Mouse (Mus musculus) hindbrain, embryonic 11.5 days (tissue): ENCODE measurements around the gene Kcnq1. TPM values are rescaled to one million over a fixed set of nuclear protein-coding genes. Genes with fewer than 3 reads are reported as not detected.
A peak's percentile ranks its signal among the peaks of the same experiment; 100 is the strongest.

Experiments
- ATAC-seq: fragments of 200-750 bp; cut with Nextera tagmentation; 2 replicates; pipeline ENCODE4 v1.8.0; 2017; ENCODE audit warnings: mild to moderate bottlenecking, moderate TSS enrichment, moderate library complexity; ENCODE audit not compliant: low FRiP score
- DNase-seq: peaks from one replicate; pipeline ENCODE4 v3.0.0-alpha.2; 2015; ENCODE audit warnings: low spot score
- H3K27ac ChIP-seq: fragments of 300-500 bp; sonication (generic); 2 replicates; pipeline ENCODE4 v1.5.1; 2014; ENCODE audit warnings: mild to moderate bottlenecking, low read depth, low read length
- H3K27me3 ChIP-seq: fragments of 300-500 bp; sonication (generic); 2 replicates; pipeline ENCODE4 v1.6.1; 2014; ENCODE audit warnings: mild to moderate bottlenecking, low read length, moderate library complexity, mixed read lengths; ENCODE audit not compliant: control insufficient read depth, insufficient read depth
- H3K36me3 ChIP-seq: fragments of 300-500 bp; sonication (generic); 2 replicates; pipeline ENCODE4 v1.6.1; 2014; ENCODE audit warnings: mild to moderate bottlenecking, low read length, moderate library complexity, mixed read lengths; ENCODE audit not compliant: control insufficient read depth, insufficient read depth
- H3K4me1 ChIP-seq: fragments of 300-500 bp; sonication (generic); replicated peaks from 2 replicates; pipeline ENCODE4 v1.6.1; 2014; ENCODE audit warnings: low read length, mixed read lengths; ENCODE audit not compliant: control insufficient read depth, insufficient read depth
- H3K4me2 ChIP-seq: fragments of 300-500 bp; sonication (generic); replicated peaks from 2 replicates; pipeline ENCODE4 v1.6.1; 2014; ENCODE audit warnings: mild to moderate bottlenecking, low read depth, low read length
- H3K4me3 ChIP-seq: fragments of 300-500 bp; sonication (generic); 2 replicates; pipeline ENCODE4 v1.5.1; 2014; ENCODE audit warnings: low read depth, low read length
- H3K9ac ChIP-seq: fragments of 300-500 bp; sonication (generic); 2 replicates; pipeline ENCODE4 v1.6.1; 2014; ENCODE audit warnings: low read depth, low read length
- H3K9me3 ChIP-seq: fragments of 300-500 bp; sonication (generic); 2 replicates; pipeline ENCODE4 v1.6.1; 2016; ENCODE audit warnings: low read length; ENCODE audit not compliant: control insufficient read depth
- WGBS: fragments of 180-500 bp; shearing (Covaris S2); extraction: QIAGEN DNeasy Blood & Tissue Kit; methylation state at CpG from one replicate; pipeline ENCODE4 v1.1.7; 2014; 5-methylcytosine and 5-hydroxymethylcytosine counted together
- polyA plus RNA-seq: library from polyadenylated mRNA; unstranded; fragments of >200 nt; fragmentation: Nextera tagmentation; extraction: Ambion mirVana; gene quantifications from 2 replicates; pipeline ENCODE4 v1.2.1, GENCODE M21; 2014

Kcnq1 gene
- polyA plus RNA-seq, 1 experiment from 2014 or later = 1.7 TPM

DNA sequence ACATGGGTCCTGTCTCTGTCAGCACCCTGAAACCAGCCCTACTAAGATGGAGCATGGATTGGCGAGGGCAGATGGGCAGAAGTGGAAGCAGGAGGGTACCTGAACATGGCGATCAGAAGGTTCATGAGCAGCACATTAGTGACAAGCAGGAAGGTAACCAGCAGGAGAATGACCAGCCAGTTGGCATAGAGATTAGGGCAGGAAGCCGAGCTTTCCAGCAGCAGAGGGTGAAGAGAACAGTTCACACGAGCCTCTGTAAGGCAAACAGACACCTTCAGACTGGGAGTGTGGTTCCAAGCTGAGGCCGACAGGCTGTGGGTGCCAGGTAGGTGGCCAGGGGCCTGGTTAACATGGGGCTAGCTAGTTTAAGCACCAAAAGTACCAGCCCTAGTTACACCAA, 30.8 kb upstream of the Kcnq1 start:
- H3K27ac ChIP-seq = no peak overlapping the region
- H3K4me1 ChIP-seq = peaks cover 4% of the 10 kb centered on the region
- H3K9me3 ChIP-seq = no peaks in the 10 kb centered on the region
- H3K4me2 ChIP-seq = no peak overlapping the region
- no peaks in the 10 kb centered on the region for H3K27me3 ChIP-seq
- ATAC-seq (no peak), DNase-seq (no peak)
- no peak overlapping the region for H3K9ac ChIP-seq
- no peak overlapping the region for H3K4me3 ChIP-seq
- WGBS = 71% methylated on average over 5 of the region's 5 CpGs
- H3K36me3 ChIP-seq = no peaks in the 10 kb centered on the region

DNA sequence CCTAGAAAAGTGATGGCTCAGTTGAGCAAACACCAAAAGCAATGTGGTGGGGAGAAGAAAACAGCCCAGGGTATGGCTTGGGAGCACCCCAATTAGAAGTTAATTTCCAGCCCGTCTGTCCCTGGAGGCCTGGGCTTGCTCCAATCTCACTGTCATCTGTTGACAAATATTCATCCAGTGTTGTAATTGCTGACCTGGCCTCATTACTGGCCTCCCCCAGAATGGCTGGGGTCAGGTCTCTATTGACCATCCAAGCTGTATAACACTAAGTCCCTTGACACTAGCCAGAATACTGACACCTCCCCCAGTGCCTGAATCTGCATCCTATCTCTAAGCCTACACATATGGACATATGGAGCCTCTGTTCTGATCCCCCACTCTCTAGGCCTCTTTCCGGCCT, 28.8 kb upstream of the Kcnq1 start:
- ATAC-seq (no peak), DNase-seq (no peak)
- Histone ChIP-seq H3K9ac (no peak overlapping the region), H3K4me3 (no peak overlapping the region), H3K27ac (no peak overlapping the region), H3K4me2 (no peak overlapping the region), H3K27me3 (no peaks in the 10 kb centered on the region), H3K4me1 (no peaks in the 10 kb centered on the region), H3K36me3 (no peaks in the 10 kb centered on the region), H3K9me3 (no peaks in the 10 kb centered on the region)
- WGBS = 89% methylated on average over 2 of the region's 2 CpGs

DNA sequence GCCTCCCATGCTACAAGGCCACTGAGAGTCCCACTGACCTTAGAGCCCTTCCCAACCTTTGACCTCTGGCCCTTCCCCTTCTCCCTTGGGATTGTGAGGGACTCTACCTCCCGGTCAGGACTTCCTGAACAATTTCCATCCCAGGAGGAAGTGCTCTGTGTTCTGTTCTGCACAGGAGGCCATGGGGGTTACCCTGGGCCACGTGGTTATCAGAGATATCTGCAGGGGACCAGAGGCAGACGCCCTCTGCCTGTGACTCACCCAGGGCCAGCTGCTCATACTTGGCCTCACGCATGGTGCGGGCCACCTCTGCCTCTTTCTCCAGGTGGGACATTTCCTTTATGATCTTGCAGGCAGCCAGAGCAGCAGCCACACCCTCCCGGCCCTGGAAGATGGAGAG, 24.1 kb upstream of the Kcnq1 start:
- DNase-seq (no peak), ATAC-seq (no peak)
- H3K9me3 ChIP-seq = no peaks in the 10 kb centered on the region
- H3K36me3 ChIP-seq = no peaks in the 10 kb centered on the region
- H3K4me1 ChIP-seq = no peaks in the 10 kb centered on the region
- H3K27me3 ChIP-seq = no peaks in the 10 kb centered on the region
- H3K9ac ChIP-seq = no peak overlapping the region
- H3K4me2 ChIP-seq = no peak overlapping the region
- 71% methylated on average over 6 of the region's 6 CpGs for WGBS
- H3K27ac ChIP-seq = no peak overlapping the region
- H3K4me3 ChIP-seq = no peak overlapping the region

DNA sequence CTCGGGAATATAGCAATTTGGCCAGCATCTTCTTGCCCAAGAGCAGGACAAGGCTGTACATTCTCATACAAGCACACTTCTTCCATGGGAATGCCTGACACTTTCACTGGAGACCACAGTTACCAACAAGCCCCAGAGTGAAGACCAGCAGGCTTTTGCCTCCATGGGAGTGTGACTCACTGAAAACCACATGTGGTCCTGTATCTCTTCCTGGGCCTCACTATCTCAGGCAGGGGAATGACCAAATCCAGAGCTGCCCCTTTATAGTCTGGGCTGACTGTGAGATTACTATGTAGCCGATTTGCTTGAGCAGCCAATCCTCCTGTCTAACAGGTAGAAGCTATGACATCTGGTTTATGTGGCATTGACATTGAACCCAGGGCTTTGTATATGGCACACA, 22.5 kb upstream of the Kcnq1 start:
- no peak overlapping the region for H3K4me3 ChIP-seq
- no peak overlapping the region for H3K4me2 ChIP-seq
- H3K27me3 ChIP-seq = no peaks in the 10 kb centered on the region
- no peak overlapping the region for H3K9ac ChIP-seq
- no peaks in the 10 kb centered on the region for H3K9me3 ChIP-seq
- DNase-seq = no peak
- no peak overlapping the region for H3K27ac ChIP-seq
- ATAC-seq = no peak
- 80% methylated on average over 2 of the region's 2 CpGs for WGBS
- H3K36me3 ChIP-seq = no peaks in the 10 kb centered on the region
- H3K4me1 ChIP-seq = no peaks in the 10 kb centered on the region

DNA sequence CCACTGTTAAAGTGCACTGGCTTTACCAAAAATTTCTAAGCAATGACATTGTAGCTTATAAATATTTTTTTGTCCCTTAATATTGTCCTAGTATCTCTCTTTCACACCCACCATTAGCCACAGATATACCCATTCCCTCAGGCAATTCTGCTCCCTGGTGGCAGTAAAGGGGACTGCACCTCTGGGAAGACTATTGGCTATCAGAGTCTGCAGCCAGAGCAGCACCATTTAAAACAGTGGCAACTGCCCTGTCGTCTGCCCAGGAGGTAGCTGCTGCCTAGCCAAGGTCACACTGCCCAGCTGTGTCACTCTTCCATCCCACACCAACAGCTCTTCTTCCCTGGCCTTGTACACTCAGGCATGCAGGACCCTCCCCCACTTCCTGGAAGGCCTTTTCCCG, 19.8 kb upstream of the Kcnq1 start:
- no peaks in the 10 kb centered on the region for H3K27me3 ChIP-seq
- no peak overlapping the region for H3K4me2 ChIP-seq
- H3K9ac ChIP-seq = no peak overlapping the region
- no peaks in the 10 kb centered on the region for H3K9me3 ChIP-seq
- ATAC-seq = no peak
- WGBS = 58% methylated on average over 2 of the region's 2 CpGs
- peak; percentile 66 for DNase-seq
- H3K27ac ChIP-seq = no peak overlapping the region
- H3K36me3 ChIP-seq = no peaks in the 10 kb centered on the region
- no peaks in the 10 kb centered on the region for H3K4me1 ChIP-seq
- no peak overlapping the region for H3K4me3 ChIP-seq

DNA sequence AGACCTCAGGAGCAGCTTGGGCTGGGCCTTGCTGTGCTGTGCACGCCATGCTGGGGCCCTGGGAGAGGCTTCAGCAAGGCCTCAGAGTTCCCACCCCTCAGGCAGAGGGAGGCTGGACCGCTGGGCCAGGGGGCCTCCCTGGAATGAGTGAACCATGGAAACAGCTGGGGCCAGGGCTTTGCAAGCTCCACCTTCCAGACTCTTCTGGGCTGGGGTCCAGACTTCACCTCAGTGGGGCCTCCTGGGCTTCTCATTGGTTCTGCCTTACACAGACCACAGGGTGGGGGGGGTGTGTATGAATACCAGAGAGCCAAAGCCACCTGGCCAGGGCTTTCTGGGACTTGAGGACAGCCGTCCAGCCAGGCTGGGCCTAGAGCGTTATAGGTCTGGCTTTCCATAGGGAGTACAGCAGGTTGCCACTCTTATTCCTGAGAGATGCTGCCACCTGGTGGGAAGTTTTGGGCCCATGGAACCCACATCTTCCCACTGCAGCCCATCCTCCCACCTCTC, 19.0 kb upstream of the Kcnq1 start:
- Histone ChIP-seq H3K27ac (no peak overlapping the region), H3K4me1 (no peaks in the 10 kb centered on the region), H3K4me2 (no peak overlapping the region), H3K9me3 (no peaks in the 10 kb centered on the region), H3K36me3 (no peaks in the 10 kb centered on the region), H3K9ac (no peak overlapping the region), H3K4me3 (no peak overlapping the region), H3K27me3 (no peaks in the 10 kb centered on the region)
- no peak; the same call in 1 of the 2 replicates for ATAC-seq
- DNase-seq = peak; percentile 54
- 51% methylated on average over 4 of the region's 4 CpGs for WGBS

DNA sequence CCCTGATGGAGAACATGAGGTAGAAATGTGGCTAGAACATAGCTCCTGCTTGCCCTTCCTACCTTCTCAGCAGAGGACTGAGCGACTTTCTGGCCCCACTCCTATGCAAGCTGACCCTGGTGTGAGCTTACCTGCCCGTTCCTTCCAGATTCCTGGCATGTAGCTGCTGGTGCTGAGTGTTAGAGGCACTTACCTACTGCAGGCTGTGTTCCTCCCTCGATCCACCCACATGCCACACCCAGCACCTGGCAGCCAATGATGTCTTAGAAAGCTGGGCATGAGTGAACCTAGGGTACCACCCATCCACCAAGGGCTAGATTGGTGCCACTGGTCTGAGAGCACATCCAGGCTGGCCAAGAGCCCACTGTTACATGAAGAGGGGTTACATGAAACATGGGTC, 12.3 kb upstream of the Kcnq1 start:
- H3K27ac ChIP-seq = no peak overlapping the region
- H3K4me3 ChIP-seq = no peak overlapping the region
- H3K36me3 ChIP-seq = no peaks in the 10 kb centered on the region
- no peaks in the 10 kb centered on the region for H3K9me3 ChIP-seq
- WGBS = 77% methylated on average over 3 of the region's 3 CpGs
- no peaks in the 10 kb centered on the region for H3K4me1 ChIP-seq
- ATAC-seq = no peak
- DNase-seq = no peak
- H3K27me3 ChIP-seq = no peaks in the 10 kb centered on the region
- H3K9ac ChIP-seq = no peak overlapping the region
- H3K4me2 ChIP-seq = no peak overlapping the region

DNA sequence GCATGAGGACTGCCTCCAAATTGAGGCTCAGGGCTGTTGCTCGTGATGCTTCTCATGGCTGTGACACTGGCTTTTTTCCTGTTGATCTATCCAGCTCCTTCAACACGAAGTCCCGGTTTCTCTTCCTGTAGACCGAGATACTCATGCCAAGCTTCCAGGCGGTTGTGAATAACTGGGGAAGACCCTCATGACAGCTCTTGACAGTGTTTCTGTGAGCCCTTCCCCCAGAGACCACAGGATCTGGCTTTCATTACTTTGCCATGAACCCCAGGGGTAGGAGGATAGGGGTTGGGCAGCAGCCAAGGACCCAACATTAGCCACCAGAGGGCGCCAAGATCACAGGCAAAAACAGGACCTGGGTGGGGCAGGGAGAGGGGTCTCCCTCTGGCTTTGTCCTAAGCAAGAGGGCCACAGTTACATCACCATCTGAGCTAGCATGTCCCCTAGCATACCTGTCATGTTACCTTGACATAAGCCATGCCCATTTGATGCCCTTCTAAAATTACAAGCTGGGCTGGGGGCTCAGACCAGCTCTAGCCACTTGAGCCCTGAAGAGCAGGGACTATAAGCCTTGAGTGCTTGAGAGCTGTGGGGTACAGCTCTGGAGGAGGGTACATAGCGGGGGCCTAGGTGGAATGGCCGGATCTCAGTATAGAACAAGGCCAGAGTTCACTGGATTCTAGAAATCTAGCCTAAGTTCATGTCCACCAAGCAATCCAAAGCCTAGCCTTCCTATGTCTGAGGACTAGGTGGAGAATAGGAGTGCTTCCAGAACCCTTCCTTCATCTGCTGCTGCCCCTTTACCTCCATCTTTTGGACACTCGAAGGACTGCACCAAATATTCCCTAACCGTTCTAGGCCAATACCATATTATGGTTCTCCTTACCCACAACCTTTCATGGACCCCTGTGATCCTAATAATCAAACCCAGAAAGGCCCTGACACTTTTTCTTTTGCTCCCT, 11.3 kb upstream of the Kcnq1 start, which contains the start of gene Trpm5:
TSS of gene Trpm5 (minus strand) at position 51 of the 962 bp plus-strand sequence.
- H3K9ac ChIP-seq = no peak within 1 kb of the TSS
- H3K27me3 ChIP-seq = no peaks in the 10 kb centered on the region
- H3K4me3 ChIP-seq = no peak within 1 kb of the TSS
- no peaks in the 10 kb centered on the region for H3K4me1 ChIP-seq
- 52% methylated on average over 10 of the region's 10 CpGs for WGBS
- H3K36me3 ChIP-seq = no peaks in the 10 kb centered on the region
- DNase-seq (peak; percentile 81), ATAC-seq (no peak)
- no peak within 1 kb of the TSS for H3K4me2 ChIP-seq
- no peak within 1 kb of the TSS for H3K27ac ChIP-seq
- H3K9me3 ChIP-seq = no peaks in the 10 kb centered on the region

DNA sequence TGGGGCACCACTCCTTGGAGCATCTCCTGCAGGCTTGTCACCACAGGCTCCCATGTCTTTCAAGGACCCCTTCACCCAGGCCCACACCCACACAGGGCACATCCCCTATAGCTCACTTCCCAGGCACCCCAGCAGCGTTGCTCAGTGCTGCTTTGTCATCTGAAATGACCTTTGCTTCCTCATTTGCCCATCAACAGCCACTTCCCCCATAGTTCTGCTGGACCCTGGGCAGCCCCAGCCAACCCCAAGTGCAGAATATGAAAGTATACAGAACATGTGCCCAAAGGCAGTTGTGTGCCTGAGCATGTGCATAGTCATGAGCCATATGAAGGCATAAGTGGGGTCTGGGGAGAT, 10.6 kb upstream of the Kcnq1 start:
- ATAC-seq (no peak), DNase-seq (no peak)
- Histone ChIP-seq H3K27me3 (no peaks in the 10 kb centered on the region), H3K36me3 (no peaks in the 10 kb centered on the region), H3K4me1 (no peaks in the 10 kb centered on the region), H3K4me3 (no peak overlapping the region), H3K27ac (no peak overlapping the region), H3K4me2 (no peak overlapping the region), H3K9ac (no peak overlapping the region), H3K9me3 (no peaks in the 10 kb centered on the region)
- WGBS = 52% methylated on average over 1 of the region's 1 CpGs
